Mouse (Mus musculus): ENCODE results near the gene Glce.

Glce gene

GRCm38 (mm10) chr9:62028072-62028471 lies 94.4 kb downstream of the Glce start:
- DNase-seq (ENCODE audit: low spot score): no peak

- DNase-seq (ENCODE audit: low spot score): no peak
Observed at GRCm38 (mm10) chr9:62026600-62026999, 95.9 kb downstream of the Glce start, which contains the start of gene Paqr5. TSS of gene Paqr5 (minus strand) at chr9:62026856.

GRCm38 (mm10) chr9:62025056-62025455 lies 97.4 kb downstream of the Glce start:
- no peak for DNase-seq (ENCODE audit: low spot score)

GRCm38 (mm10) chr9:62023879-62024278 lies 98.6 kb downstream of the Glce start:
- DNase-seq (ENCODE audit: low spot score): no peak

GRCm38 (mm10) chr9:62022961-62023680 lies 99.3 kb downstream of the Glce start:
- DNase-seq (ENCODE audit: low spot score): no peak

GRCm38 (mm10) chr9:62021583-62022120 lies 100.8 kb downstream of the Glce start:
- no peak for DNase-seq (ENCODE audit: low spot score)

- DNase-seq (ENCODE audit: low spot score): no peak
Observed at GRCm38 (mm10) chr9:62020259-62020658, 102.2 kb downstream of the Glce start.

GRCm38 (mm10) chr9:62018229-62019093 lies 104.0 kb downstream of the Glce start:
- no peak for DNase-seq (ENCODE audit: low spot score)

GRCm38 (mm10) chr9:62017329-62017728 lies 105.1 kb downstream of the Glce start:
- DNase-seq (ENCODE audit: low spot score): no peak

GRCm38 (mm10) chr9:62015504-62015903 lies 107.0 kb downstream of the Glce start:
- no peak for DNase-seq (ENCODE audit: low spot score)

- DNase-seq (ENCODE audit: low spot score): no peak
Observed at GRCm38 (mm10) chr9:62013316-62014097, 108.9 kb downstream of the Glce start.

GRCm38 (mm10) chr9:62008360-62008759 lies 114.1 kb downstream of the Glce start:
- no peak for DNase-seq (ENCODE audit: low spot score)
